Mouse (Mus musculus) olfactory bulb, adult 2 months (tissue): Measurements from ENCODE around the gene Gm20835. TPM values are rescaled to one million over a fixed set of nuclear protein-coding genes. Genes with fewer than 3 reads are reported as not detected.
"Not testable (repeated sequence)": the region's sequence is repeated elsewhere in the genome, so short reads cannot be mapped to it uniquely, and the experiment has no call there.

Experiments
- H3K27ac ChIP-seq: fragments of 200-500 bp; 2 replicates; pipeline ENCODE4 v1.5.1; 2012; ENCODE audit warnings: low read depth, low read length; ENCODE audit not compliant: insufficient read depth
- H3K4me1 ChIP-seq: fragments of 200-500 bp; 2 replicates; pipeline ENCODE4 v1.6.1; 2012; ENCODE audit warnings: low read length; ENCODE audit not compliant: control insufficient read depth, insufficient read depth
- H3K4me3 ChIP-seq: fragments of 200-500 bp; 2 replicates; pipeline ENCODE4 v1.5.1; 2012; ENCODE audit warnings: mild to moderate bottlenecking, low read depth, low read length, moderate library complexity; ENCODE audit not compliant: insufficient read depth
- WGBS: fragments of 180-500 bp; shearing (Covaris S2); methylation state at CpG from one replicate; pipeline ENCODE4 v1.1.7; 2018; 5-methylcytosine and 5-hydroxymethylcytosine counted together
- polyA plus RNA-seq: library from polyadenylated mRNA; stranded (reverse); fragments of >200 nt; gene quantifications from 2 replicates; pipeline ENCODE4 v1.2.4, GENCODE M21; 2012; ENCODE audit warnings: low replicate concordance; ENCODE audit not compliant: missing spikeins, insufficient read depth, insufficient read length

Gene Gm20835
- polyA plus RNA-seq: not detected in 2 replicates

GRCm38 (mm10) chrY:36735190-36735589, at the start of gene Gm20835:
Gm20835 (minus strand) TSS chrY:36735290.
- WGBS: no CpG with 5 or more reads among the region's 6 CpGs
- not testable (repeated sequence) for H3K27ac ChIP-seq, H3K4me3 ChIP-seq, H3K4me1 ChIP-seq
